Mouse (Mus musculus) embryonic facial prominence, embryonic 14.5 days (tissue): ENCODE results near the gene Casc1. TPM values are rescaled to one million over a fixed set of nuclear protein-coding genes. Genes with fewer than 3 reads are reported as not detected.
A peak's percentile ranks its signal among the peaks of the same experiment; 100 is the strongest.

Source experiments
- ATAC-seq: fragments of 200-750 bp; cut with Nextera tagmentation; 2 replicates; pipeline ENCODE4 v1.8.0; 2017; ENCODE audit warnings: low read depth, moderate number of reproducible peaks, moderate TSS enrichment
- DNase-seq: peaks from one replicate; pipeline ENCODE4 v3.0.0-alpha.2; 2015; ENCODE audit warnings: low spot score
- H3K27ac ChIP-seq: fragments of 300-500 bp; sonication (generic); replicated peaks from 2 replicates; pipeline ENCODE4 v1.5.1; 2014; ENCODE audit warnings: low read depth, mild to moderate bottlenecking, low read length, moderate library complexity
- H3K27me3 ChIP-seq: fragments of 300-500 bp; sonication (generic); replicated peaks from 2 replicates; pipeline ENCODE4 v1.6.1; 2014; ENCODE audit warnings: low read length; ENCODE audit not compliant: control insufficient read depth, insufficient read depth
- H3K36me3 ChIP-seq: fragments of 300-500 bp; sonication (generic); 2 replicates; pipeline ENCODE4 v1.6.1; 2014; ENCODE audit warnings: low read length, mixed read lengths; ENCODE audit not compliant: control insufficient read depth, insufficient read depth
- H3K4me1 ChIP-seq: fragments of 300-500 bp; sonication (generic); 2 replicates; pipeline ENCODE4 v1.6.1; 2014; ENCODE audit warnings: antibody characterized with exemption, low read length; ENCODE audit not compliant: control insufficient read depth, insufficient read depth
- H3K4me2 ChIP-seq: fragments of 300-500 bp; sonication (generic); 2 replicates; pipeline ENCODE4 v1.6.1; 2014; ENCODE audit warnings: low read depth, mild to moderate bottlenecking, low read length, moderate library complexity, mixed read lengths
- H3K4me3 ChIP-seq: fragments of 300-500 bp; sonication (generic); 2 replicates; pipeline ENCODE4 v1.5.1; 2014; ENCODE audit warnings: low read depth, mild to moderate bottlenecking, low read length
- H3K9ac ChIP-seq: fragments of 300-500 bp; sonication (generic); 2 replicates; pipeline ENCODE4 v1.6.1; 2014; ENCODE audit warnings: low read depth, mild to moderate bottlenecking, low read length, moderate library complexity, mixed read lengths
- H3K9me3 ChIP-seq: fragments of 300-500 bp; sonication (generic); 2 replicates; pipeline ENCODE4 v1.6.1; 2016; ENCODE audit warnings: low read length; ENCODE audit not compliant: control insufficient read depth
- WGBS: fragments of 180-500 bp; shearing (Covaris S2); extraction: QIAGEN DNeasy Blood & Tissue Kit; methylation state at CpG from one replicate; pipeline ENCODE4 v1.1.7; 2014; 5-methylcytosine and 5-hydroxymethylcytosine counted together
- polyA plus RNA-seq: library from polyadenylated mRNA; unstranded; fragments of >200 nt; fragmentation: Nextera tagmentation; extraction: Ambion mirVana; gene quantifications from 2 replicates; pipeline ENCODE4 v1.2.1, GENCODE M21; 2014

Gene Casc1
- polyA plus RNA-seq, result 0.58 and 0.95 TPM in 2 replicates

DNA sequence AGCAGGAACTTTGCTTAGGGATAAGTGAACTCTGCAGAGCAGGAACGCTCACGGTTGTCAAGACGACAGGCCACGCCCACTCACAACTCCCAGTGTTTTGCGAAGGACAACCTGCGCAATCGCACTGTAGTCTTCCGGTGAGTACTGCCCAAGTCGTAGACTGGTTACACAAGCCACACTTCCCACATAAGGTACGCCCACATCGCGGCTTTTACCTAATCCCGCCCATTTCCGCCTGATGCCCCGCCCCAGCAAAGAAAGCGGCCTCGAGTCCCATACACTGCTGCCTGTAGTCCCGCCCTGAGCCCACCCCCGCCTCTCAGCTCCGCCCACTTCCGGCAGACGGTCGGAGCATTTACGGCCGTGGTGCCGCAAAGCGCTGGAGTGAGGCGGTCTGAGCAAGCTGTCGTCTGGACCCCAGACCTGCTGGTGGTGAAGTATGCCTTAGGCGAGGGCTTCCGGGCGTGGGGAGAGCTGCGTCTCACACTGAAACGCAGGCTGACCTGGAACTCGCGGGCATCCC is at the start of gene Casc1, which contains the start of gene Etfrf1:
TSS of gene Casc1 (minus strand) at position 190 of the 523 bp plus-strand sequence.
TSS of gene Etfrf1 (plus strand) at position 319 of the 523 bp plus-strand sequence.
- Histone ChIP-seq H3K27ac (peak within 1 kb of the TSS; percentile 95), H3K9me3 (no peaks in the 10 kb centered on the region), H3K9ac (peak within 1 kb of the TSS; percentile 91), H3K27me3 (no peaks in the 10 kb centered on the region), H3K4me3 (peak within 1 kb of the TSS; percentile 68), H3K36me3 (0 out of 2 replicates have a peak, but pooled peaks cover 2% of the 10 kb centered on the region), H3K4me2 (peak within 1 kb of the TSS; percentile 75), H3K4me1 (peaks cover 11% of the 10 kb centered on the region)
- ATAC-seq (peak; percentile 100), DNase-seq (peak; percentile 100)
- 0% methylated on average over 34 of the region's 36 CpGs for WGBS

DNA sequence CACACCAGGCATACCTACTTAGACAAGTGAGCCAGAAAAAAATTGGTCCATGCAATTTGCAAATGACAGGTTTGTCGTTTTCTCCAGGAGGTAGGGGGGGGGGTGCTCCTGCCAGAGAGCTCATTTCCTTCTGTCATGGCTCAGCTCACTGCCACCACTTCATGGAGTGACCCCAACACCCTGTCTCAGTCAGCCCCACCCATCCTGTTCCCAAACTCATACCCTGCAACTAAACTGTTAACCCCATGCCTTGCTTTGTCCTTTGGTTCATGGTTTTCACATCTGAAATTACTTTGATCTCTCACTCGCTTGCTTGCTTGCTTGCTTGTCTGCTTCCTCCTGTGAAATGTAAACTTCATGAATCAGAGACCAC is 45.9 kb upstream of the Casc1 start:
- no peak overlapping the region for H3K4me3 ChIP-seq
- H3K4me2 ChIP-seq, result no peak overlapping the region
- H3K9ac ChIP-seq, result no peak overlapping the region
- WGBS, result 24% methylated on average over 2 of the region's 2 CpGs
- H3K4me1 ChIP-seq, result no peaks in the 10 kb centered on the region
- H3K9me3 ChIP-seq, result no peaks in the 10 kb centered on the region
- no peaks in the 10 kb centered on the region for H3K36me3 ChIP-seq
- H3K27me3 ChIP-seq, result no peaks in the 10 kb centered on the region
- DNase-seq, result no peak
- ATAC-seq, result no peak
- H3K27ac ChIP-seq, result no peak overlapping the region

DNA sequence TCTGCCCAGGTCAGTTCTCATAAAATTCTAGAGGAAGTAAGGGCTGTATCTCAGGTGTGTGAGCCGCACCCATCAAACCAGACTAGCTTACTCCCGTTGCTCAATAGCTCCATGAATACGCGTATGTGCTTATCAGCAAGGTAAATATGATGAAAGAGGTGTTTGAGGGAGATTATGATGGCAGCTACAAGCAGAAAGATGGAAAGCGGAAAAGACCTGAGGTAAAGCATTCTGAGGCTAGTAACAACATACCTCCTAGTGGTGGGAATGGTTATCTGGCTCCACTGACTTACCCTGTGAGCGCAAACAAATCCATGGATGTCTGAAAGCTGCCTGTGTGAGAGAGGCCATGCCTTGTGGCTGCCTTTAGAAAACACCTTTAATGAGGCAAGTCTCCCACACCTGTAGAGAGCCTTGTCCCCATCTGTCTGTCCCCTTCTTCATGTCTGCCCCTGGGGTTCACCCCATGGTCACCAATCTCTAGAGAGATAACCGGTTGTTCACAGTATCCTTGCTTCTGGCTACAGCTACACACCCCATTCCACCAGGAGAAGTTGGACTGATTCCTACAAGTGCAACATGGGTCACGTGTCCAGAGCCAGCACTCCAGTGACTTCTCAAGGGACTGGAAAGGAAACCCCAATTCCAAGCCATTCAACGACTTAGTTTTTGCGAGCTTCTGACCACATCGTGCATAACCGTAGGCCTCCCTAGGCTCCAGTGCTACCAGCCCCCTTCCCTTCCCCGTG is 45.3 kb upstream of the Casc1 start:
- ATAC-seq (peak; percentile 60; the same call in 1 of the 2 replicates), DNase-seq (no peak)
- no peaks in the 10 kb centered on the region for H3K36me3 ChIP-seq
- no peak overlapping the region for H3K9ac ChIP-seq
- no peaks in the 10 kb centered on the region for H3K9me3 ChIP-seq
- H3K4me1 ChIP-seq, result no peaks in the 10 kb centered on the region
- H3K27me3 ChIP-seq, result no peaks in the 10 kb centered on the region
- 67% methylated on average over 13 of the region's 13 CpGs for WGBS
- H3K27ac ChIP-seq, result no peak overlapping the region
- no peak overlapping the region for H3K4me3 ChIP-seq
- H3K4me2 ChIP-seq, result no peak overlapping the region

DNA sequence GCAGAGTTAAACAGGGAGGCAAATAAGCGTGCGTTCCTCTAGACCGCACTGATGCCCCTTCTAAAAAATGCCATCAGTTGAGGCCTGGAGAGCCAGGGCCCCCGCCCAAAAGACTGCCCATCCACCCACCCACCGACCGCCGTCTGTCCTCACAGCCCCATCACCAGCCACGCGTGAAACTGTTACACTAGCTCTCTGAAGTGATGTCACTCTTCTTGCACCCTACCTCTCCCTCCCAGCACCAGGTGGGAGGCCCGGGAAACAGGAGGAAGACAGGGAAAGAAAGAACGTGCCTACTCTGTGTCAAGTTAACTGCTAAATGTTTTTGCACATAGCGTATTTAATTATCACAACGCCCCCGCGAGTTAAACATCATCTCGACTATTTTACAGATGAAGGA is 40.0 kb upstream of the Casc1 start:
- H3K4me2 ChIP-seq, result peak overlapping the region; percentile 72
- no peaks in the 10 kb centered on the region for H3K27me3 ChIP-seq
- H3K9me3 ChIP-seq, result no peaks in the 10 kb centered on the region
- 14% methylated on average over 16 of the region's 16 CpGs for WGBS
- ATAC-seq (peak; percentile 8; the same call in 1 of the 2 replicates), DNase-seq (peak; percentile 11)
- no peaks in the 10 kb centered on the region; the same call in 1 of the 2 replicates for H3K36me3 ChIP-seq
- H3K27ac ChIP-seq, result peak overlapping the region; percentile 87
- H3K9ac ChIP-seq, result peak overlapping the region; percentile 97
- peak overlapping the region; percentile 98 for H3K4me3 ChIP-seq
- H3K4me1 ChIP-seq, result peaks cover 4% of the 10 kb centered on the region; the same call in 1 of the 2 replicates

DNA sequence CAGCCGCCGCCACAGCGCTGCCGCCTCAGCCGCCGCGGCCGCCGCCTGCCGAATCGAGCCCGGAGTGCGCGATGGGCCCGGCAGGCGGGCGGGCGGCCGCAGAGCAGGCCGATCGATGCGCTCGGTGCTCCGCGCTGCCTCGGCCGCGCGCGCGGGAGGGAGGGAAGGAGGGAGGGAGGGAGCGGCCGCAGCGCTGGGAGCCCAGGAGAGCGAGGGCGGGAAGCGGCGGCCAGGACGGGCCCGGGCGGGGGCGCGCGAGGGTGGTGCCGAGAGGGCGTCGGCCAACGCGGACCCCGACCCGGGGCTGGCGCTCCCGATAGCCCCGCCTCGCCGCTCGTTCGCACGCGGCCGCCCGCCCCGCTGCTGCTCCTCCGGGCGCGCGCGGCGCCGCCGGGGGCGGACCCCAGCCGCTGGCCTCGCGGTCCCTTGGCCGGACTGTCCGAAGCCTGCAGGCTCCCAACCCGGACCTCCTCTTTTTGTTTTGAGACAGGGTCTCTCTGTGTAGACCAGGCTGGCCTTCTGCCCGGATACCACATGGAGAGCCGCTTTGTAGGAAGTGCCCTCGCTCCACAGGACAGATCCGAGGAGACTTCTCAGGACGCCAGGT is 39.5 kb upstream of the Casc1 start, which contains the start of gene Kras:
TSS of gene Kras (minus strand) at position 55 of the 607 bp plus-strand sequence.
- peak; percentile 95 for ATAC-seq
- WGBS, result 0% methylated on average over 11 of the region's 83 CpGs

DNA sequence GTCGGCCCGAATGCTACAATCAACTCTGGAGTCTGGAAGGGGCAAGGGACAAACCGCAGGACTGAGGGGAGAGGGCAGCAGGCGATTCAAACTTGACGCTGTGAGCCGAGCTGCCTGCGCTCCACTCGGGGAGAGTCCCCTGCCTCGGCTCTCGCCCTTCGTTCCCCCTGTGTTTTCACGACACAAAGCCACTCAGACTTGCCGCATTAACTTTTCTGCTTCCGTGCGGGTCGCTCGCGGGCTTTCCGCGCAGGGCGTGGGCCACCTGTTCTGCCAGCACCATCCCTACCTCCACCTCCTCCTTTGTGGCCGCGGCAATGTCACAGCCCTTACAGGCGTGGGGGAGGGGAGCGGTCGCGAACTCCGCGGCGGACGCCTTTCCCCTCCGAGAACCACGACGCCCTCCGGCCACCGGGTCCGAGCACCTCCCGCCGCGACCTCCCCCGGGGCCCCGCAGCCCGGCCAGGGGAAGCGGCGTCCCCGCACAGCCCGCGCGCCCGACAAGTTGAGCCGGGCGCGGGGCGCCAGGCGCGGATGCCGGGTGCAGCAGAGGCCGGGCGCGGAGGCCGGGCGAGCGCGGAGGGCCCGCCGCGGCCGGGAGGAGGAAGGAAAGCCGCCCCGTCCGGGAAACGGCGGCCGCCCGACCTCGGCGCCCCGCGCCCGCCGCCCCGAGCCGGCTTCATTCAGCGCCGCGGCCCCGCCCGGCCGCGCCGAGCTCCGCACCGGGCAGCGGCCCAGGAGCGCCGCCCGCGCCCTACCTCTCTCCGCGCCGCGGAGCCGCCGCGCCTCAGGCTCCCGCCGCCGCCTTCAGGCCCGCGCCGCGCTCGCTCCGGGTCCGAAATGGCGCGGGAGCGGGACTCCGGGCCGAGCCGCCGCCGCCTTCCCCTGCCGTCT is 38.7 kb upstream of the Casc1 start:
- Histone ChIP-seq H3K9ac (peak overlapping the region; percentile 97), H3K27me3 (no peaks in the 10 kb centered on the region), H3K36me3 (peaks cover 11% of the 10 kb centered on the region), H3K9me3 (no peaks in the 10 kb centered on the region), H3K4me3 (peak overlapping the region; percentile 98), H3K27ac (peak overlapping the region; percentile 87), H3K4me2 (peak overlapping the region; percentile 61), H3K4me1 (peaks cover 4% of the 10 kb centered on the region; the same call in 1 of the 2 replicates)
- under 1% methylated on average over 46 of the region's 124 CpGs for WGBS
- DNase-seq (peak; percentile 19), ATAC-seq (peak; percentile 60)

More for the DNA sequence above, 39.5 kb upstream of the Casc1 start, which contains the start of gene Kras:
- peak; percentile 95 for DNase-seq
- peaks cover 4% of the 10 kb centered on the region; the same call in 1 of the 2 replicates for H3K4me1 ChIP-seq
- peak within 1 kb of the TSS; percentile 72 for H3K4me2 ChIP-seq
- H3K9ac ChIP-seq, result peak within 1 kb of the TSS; percentile 97
- no peaks in the 10 kb centered on the region for H3K9me3 ChIP-seq
- H3K36me3 ChIP-seq, result peaks cover 5% of the 10 kb centered on the region
- no peaks in the 10 kb centered on the region for H3K27me3 ChIP-seq
- peak within 1 kb of the TSS; percentile 87 for H3K27ac ChIP-seq
- H3K4me3 ChIP-seq, result peak within 1 kb of the TSS; percentile 98

DNA sequence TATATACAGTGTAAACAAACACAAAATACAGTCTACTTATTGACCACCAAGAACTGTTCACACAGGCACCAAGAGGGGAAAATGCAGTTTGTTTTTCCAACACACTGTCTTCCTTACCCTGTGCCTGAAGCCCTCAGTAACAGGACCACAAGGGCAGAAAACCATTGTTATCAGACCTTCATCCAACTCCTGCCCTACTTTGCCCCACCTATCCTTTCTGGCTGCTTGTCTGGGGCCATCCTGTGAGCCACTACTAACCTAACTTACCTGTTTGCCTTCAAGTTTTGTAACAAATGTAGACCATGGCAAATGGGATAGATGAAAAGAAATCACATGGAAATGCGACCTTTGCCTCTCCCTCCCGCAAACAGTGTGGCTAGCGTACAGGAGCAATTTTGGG is 37.1 kb upstream of the Casc1 start:
- Histone ChIP-seq H3K27me3 (no peaks in the 10 kb centered on the region), H3K27ac (no peak overlapping the region), H3K9ac (peak overlapping the region; percentile 32; the same call in 1 of the 2 replicates), H3K9me3 (no peaks in the 10 kb centered on the region), H3K4me1 (peaks cover 4% of the 10 kb centered on the region; the same call in 1 of the 2 replicates), H3K36me3 (peaks cover 19% of the 10 kb centered on the region), H3K4me2 (peak overlapping the region; percentile 61), H3K4me3 (no peak overlapping the region)
- ATAC-seq (no peak), DNase-seq (no peak)
- 58% methylated on average over 3 of the region's 3 CpGs for whole genome bisulfite sequencing

DNA sequence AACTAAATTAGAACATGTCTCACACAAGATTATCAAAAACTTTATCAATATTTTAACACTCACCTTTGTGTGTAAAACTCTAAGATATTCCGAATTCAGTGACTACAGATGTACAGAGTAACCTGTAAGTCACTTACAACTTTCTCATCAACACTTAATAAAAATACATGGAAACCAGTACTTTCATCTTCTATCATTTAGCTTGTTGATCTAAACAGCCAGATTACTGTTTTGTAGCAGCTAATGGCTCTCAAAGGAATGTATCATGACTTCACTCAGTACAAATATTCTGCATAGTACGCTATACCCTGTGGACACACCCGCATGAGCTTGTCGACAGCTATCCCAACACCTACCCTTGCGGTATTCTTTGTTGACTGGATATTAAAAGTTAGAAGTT is 36.0 kb upstream of the Casc1 start:
- Histone ChIP-seq H3K4me2 (no peak overlapping the region), H3K27ac (no peak overlapping the region), H3K4me3 (no peak overlapping the region), H3K4me1 (peaks cover 4% of the 10 kb centered on the region; the same call in 1 of the 2 replicates), H3K36me3 (peaks cover 19% of the 10 kb centered on the region), H3K9ac (no peak overlapping the region), H3K9me3 (no peaks in the 10 kb centered on the region), H3K27me3 (no peaks in the 10 kb centered on the region)
- 90% methylated on average over 5 of the region's 5 CpGs for WGBS
- ATAC-seq (no peak), DNase-seq (no peak)
